ENCODE assay signal across 30 mouse cellular contexts in genomic region chr1:137464971-137465370, GRCm38 (mm10).
"Had no signal": no experiment of that assay in that cellular context is flagged by ENCODE, and none has a peak within 500 bp of the region (broad histone marks: within the 10 kb centered on the region; RNA-seq: fewer than 3 reads in every experiment).

No protein-coding gene starts in this region.

- H3K27ac ChIP-seq: left cerebral cortex, adult 2 months; limb, embryonic 10.5 days; limb, embryonic 12.5 days; limb, embryonic 13.5 days; limb, embryonic 15.5 days; liver, embryonic 12.5 days; liver, embryonic 13.5 days; liver, embryonic 14.5 days; liver, embryonic 15.5 days; lung, embryonic 15.5 days; macrophage; midbrain, embryonic 10.5 days; midbrain, embryonic 12.5 days; midbrain, embryonic 13.5 days; midbrain, embryonic 15.5 days had no signal

- H3K4me1 ChIP-seq: limb, embryonic 12.5 days; limb, embryonic 13.5 days; limb, embryonic 15.5 days; liver, embryonic 12.5 days; liver, embryonic 13.5 days; liver, embryonic 15.5 days; lung, embryonic 15.5 days; megakaryocyte, embryonic 14.5 days; midbrain, embryonic 10.5 days; midbrain, embryonic 12.5 days; midbrain, embryonic 13.5 days; midbrain, embryonic 15.5 days had no signal

- H3K27me3 ChIP-seq: limb, embryonic 12.5 days; limb, embryonic 13.5 days; limb, embryonic 15.5 days; liver, embryonic 12.5 days; liver, embryonic 13.5 days; liver, embryonic 15.5 days; lung, embryonic 15.5 days; megakaryocyte, embryonic 14.5 days; midbrain, embryonic 12.5 days; midbrain, embryonic 13.5 days; midbrain, embryonic 15.5 days had no signal

- DNase-seq: left cerebral cortex, postnatal 4 days; liver; liver, embryonic 13.5 days; liver, postnatal 0 days; lung, adult 18-20 months; lung, adult 2 months; lung, embryonic 14.5 days; lung, postnatal 10 days; lung, postnatal 14 days; lung, postnatal 36 days; lung, postnatal 4 days had no signal

- H3K9ac ChIP-seq: limb, embryonic 12.5 days; limb, embryonic 13.5 days; limb, embryonic 15.5 days; liver, embryonic 12.5 days; liver, embryonic 13.5 days; liver, embryonic 14.5 days; liver, embryonic 15.5 days; liver, postnatal 0 days; lung, embryonic 14.5 days; lung, embryonic 15.5 days; midbrain, embryonic 12.5 days; midbrain, embryonic 13.5 days; midbrain, embryonic 15.5 days had no signal

- H3K36me3 ChIP-seq: limb, embryonic 10.5 days; limb, embryonic 12.5 days; limb, embryonic 13.5 days; limb, embryonic 15.5 days; liver, embryonic 12.5 days; liver, embryonic 13.5 days; liver, embryonic 15.5 days; lung, embryonic 15.5 days; midbrain, embryonic 10.5 days; midbrain, embryonic 12.5 days; midbrain, embryonic 13.5 days; midbrain, embryonic 15.5 days had no signal

- H3K9me3 ChIP-seq: limb, embryonic 10.5 days; limb, embryonic 12.5 days; limb, embryonic 13.5 days; limb, embryonic 15.5 days; liver, embryonic 12.5 days; liver, embryonic 13.5 days; liver, embryonic 15.5 days; lung, embryonic 15.5 days; megakaryocyte, embryonic 14.5 days; midbrain, embryonic 10.5 days; midbrain, embryonic 12.5 days; midbrain, embryonic 13.5 days; midbrain, embryonic 15.5 days had no signal

- H3K4me2 ChIP-seq: limb, embryonic 12.5 days; limb, embryonic 13.5 days; limb, embryonic 15.5 days; liver, embryonic 11.5 days; liver, embryonic 12.5 days; liver, embryonic 13.5 days; liver, embryonic 15.5 days; lung, embryonic 14.5 days; lung, embryonic 15.5 days; midbrain, embryonic 12.5 days; midbrain, embryonic 13.5 days; midbrain, embryonic 15.5 days had no signal

- H3K4me3 ChIP-seq: left cerebral cortex, adult 2 months; limb, embryonic 10.5 days; limb, embryonic 12.5 days; limb, embryonic 13.5 days; limb, embryonic 15.5 days; liver, embryonic 12.5 days; liver, embryonic 13.5 days; liver, embryonic 15.5 days; lung, embryonic 15.5 days; megakaryocyte, embryonic 14.5 days; midbrain, embryonic 10.5 days; midbrain, embryonic 12.5 days; midbrain, embryonic 13.5 days; midbrain, embryonic 15.5 days; myocyte had no signal

- ATAC-seq: liver, embryonic 12.5 days; liver, postnatal 0 days; lung, postnatal 0 days; midbrain, embryonic 13.5 days; midbrain, embryonic 15.5 days; midbrain, embryonic 16.5 days had no signal
